Mouse (Mus musculus) spleen, embryonic (tissue): Measurements from ENCODE around the gene Atp2a1.

ENCODE experiments used
- CTCF ChIA-PET: fragments of 350-600 bp; sonication (Branson Sonifier 250); formaldehyde crosslinking; loops from one replicate; lab custom pipeline; 2022; lab: Charles Lee

The Atp2a1 gene

DNA sequence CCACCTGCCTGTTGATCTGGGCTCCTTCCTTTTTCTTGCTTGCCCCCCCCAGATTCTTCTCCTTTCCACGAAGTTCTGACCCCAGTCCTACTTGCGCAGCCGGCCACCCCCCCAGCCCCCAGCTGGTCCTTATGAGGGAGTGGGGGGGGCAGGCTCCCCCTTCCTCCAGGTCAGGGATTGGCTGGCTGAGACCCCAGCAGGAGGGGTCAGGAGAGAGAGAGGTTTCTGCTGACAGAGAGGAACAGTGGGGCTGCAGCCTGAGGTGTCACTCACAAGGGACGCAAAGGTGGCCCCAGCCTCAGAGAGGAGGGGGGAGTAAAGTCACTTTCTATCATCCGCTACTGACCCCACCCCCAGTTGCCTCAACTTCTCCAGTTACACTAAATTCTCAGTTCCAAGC, at the start of gene Atp2a1:
Gene Atp2a1, minus strand, starts transcription at position 105 of the 400 bp plus-strand sequence.
- CTCF ChIA-PET: interaction anchor here (0.7 kb wide), 1 partner anchor 25 kb away, joined by 3 read pairs; no protein-coding TSS in a partner anchor

DNA sequence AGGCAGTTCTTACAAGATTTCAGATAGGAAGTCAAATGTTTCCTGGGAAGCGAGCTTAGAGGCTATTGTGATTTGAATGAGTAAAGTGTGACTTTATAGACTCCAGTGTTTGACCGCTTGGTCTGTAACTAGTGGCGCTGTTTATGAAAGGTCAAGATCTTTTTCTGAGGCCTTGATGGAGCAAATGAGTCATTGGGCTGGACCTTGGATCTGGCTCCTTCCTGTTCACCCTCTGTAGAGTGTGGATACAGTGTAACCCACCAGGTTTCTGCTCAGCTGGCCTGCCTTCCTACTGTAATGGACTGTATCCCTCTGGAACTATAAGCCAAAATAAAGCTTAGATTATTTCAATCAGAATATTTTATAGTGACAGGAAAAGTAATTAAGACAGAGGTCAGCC, 48.4 kb upstream of the Atp2a1 start:
- CTCF ChIA-PET: no interaction called here

DNA sequence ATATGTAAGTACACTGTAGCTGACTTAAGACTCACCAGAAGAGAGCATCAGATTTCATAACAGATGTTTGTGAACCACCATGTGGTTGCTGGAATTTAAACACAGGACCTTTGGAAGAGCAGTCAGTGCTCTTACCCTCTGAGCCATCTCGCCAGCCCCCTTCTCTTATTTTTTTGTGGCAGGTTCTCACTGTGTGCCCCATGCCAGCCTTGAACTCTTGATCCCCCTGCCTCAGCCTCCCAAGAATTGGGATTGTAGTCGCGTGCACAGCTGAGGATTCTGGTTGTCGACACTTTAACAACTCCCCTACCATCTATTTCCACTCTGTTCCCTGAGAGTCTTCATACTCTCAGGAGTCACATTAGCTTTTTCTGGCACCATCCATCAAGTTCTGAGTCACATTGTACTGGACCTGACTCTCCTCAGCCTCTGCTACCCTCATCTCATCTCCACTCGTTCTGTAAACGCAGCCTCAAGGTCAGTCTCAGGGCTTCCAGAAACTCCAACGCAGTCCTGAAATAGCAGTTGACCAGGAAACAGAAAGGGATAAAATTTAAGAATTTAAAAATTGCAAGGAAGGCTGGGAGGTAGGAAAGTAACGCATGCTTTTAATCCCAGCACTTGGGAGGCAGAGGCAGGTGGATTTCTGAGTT, 44.3 kb upstream of the Atp2a1 start:
- CTCF ChIA-PET: no interaction called here

DNA sequence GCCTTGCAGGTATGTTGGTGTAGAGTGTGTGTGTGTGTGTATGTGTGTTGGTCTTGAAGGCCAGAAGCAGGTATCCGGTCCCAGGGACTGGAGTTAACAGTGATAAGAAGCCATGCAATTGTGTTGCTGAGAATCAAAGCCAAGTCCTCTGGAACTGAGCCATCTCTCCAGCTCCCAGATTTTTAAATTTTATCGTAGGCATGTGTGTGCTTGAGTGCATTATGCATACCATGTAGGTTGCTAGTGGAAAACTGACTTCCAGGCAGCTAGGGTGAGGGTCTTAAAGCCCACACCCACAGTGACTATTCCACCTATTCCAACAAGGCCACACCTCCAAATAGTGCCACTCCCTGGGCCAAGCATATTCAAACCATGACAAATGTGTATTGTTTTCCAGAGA, 42.0 kb upstream of the Atp2a1 start:
- CTCF ChIA-PET: interaction anchor here (0.7 kb wide), 1 partner anchor 29 kb away, joined by 10 read pairs; the partner anchor contains the start of gene Sh2b1

DNA sequence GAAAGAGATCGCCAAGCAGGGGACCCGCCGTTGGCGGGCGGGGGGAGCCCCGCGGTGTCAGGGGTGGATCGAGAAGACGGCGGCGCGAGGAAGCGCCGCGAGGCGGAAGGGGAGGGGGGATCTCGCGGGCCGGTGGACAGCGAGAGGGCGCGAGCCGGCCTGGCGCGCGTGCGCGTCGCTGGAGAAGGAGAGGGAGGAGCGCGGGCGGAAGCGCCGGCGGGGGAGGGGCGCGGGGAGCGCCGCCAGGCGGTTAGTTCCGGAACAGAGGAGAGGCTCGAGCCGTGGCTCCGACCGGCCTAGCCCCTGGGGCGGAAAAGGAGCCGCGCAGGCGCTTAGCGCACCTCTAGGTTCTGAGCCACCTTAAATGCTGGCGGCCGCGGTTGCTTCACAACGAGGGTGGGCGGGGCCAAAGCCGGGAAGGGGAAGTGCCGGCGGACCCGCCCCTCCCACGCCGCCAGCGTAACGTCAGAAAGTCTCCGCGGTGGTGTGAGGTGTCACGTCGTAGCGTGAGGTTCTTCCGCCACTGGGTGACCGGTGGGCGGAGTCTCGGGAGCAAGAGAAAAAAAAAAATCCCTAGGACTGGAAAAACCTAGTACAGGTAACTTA, 40.5 kb upstream of the Atp2a1 start, which contains the start of gene Atxn2l:
Gene Atxn2l, minus strand, starts transcription at position 165 of the 606 bp plus-strand sequence.
- CTCF ChIA-PET: no interaction called here

DNA sequence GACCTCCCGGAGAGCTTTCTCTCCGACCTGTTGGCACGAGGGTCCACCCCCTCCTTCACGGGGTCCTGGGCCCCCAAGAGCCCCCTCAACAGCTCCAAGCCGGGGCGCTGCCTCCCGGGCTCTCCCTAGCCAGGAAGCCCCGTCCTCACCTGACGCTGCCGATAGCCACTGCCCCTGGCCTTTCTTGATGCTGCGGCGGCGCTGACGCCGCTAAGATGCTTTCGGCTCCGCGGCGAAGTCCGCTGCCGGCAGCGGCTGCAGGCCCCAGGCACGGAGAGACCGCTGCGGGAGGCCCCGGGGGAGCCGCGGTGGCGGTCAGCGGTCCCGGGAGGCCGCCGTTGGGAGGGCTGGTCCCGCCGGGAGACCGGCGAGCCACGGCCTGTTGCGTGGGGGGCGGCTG, 39.8 kb upstream of the Atp2a1 start:
- CTCF ChIA-PET: no interaction called here

DNA sequence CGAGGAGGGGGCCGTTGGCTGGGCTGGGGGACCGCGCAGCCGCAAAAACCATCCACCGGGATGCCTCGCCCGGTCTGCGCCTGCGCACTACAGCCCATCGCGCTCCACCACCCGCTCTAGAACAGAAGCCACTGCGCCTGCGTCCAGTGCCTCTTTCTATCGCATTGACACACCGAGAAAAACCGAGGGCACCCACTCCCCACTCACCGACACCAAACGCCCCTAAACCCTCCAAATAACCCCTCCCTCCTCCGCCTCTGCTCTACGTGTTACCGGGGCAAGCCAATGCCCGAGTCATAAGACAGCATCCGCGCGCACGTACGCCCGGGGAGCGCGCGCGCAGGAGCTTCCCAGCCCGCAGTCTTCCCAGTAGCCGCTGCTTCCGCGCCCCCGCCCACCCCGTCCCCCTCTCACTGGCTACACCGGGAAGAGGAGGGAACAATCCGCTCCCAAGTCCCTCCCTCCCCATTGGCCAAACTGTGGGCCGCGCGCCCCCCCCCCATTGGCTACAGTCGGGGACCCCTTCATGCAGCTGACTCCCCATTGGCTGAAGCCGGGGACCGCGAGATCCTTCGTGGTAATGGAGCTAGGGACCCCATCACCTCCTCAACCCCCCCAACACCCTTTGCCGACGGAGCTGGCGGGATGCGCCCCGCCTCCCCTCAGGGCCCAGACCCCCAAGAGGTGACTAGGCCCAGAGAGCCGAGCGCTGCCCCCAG, 39.3 kb upstream of the Atp2a1 start:
- CTCF ChIA-PET: interaction anchor here (0.7 kb wide), 1 partner anchor 106 kb away, joined by 3 read pairs; no protein-coding TSS in a partner anchor

DNA sequence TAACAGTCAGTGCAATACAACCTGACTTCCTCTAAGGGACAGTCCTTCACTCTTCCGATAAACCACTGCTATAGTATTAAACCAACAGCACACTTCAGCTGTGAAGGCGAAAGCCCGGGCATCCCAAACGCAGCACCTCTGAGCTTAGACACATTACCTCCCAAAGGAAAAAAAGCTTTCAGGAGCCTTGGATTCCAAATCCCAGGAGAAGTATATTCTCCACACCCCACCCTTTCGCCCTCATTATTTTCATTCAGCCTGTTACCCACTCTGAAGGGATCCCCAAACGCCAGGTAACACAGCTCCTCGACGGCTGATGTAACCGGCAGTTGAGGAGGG, 38.7 kb upstream of the Atp2a1 start:
- CTCF ChIA-PET: interaction anchor here (0.7 kb wide), 1 partner anchor 107 kb away, joined by 3 read pairs; no protein-coding TSS in a partner anchor

DNA sequence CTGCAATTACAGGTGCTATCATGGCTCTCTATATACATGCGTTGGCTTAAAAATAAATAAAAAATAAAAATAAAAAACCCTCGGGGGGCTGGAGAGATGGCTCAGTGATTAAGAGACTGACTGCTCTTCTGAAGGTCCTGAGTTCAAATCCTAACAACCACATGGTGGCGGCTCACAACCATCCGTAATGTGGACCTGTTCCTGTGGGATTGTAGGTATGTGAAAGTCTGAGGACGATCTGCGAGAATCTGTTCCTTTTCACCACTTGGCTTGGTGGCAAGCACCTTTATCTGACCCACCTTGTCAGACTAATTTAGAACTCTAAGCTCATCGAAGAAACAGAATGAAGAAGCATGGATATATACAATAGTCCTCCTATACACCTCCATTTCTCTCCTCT, 36.5 kb upstream of the Atp2a1 start:
- CTCF ChIA-PET: no interaction called here

DNA sequence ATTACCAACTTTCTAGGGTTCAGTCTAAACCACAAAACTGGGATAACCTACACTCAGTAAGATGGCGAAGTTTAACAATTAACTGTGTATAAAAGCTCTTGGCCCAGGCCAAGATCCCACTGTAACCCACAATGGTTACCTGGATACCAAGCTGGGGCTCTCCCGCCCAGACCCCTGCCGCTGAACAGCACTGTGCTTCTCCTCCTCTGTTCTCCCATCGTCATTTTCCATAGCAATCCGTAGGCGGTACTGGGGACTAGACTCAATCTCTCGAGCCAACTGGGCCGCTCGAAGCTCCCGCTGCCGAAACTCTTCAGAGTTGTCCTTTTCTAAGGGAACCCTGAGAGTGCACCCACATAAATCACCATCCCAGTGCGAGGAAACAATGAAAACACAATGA, 35.1 kb upstream of the Atp2a1 start:
- CTCF ChIA-PET: no interaction called here

DNA sequence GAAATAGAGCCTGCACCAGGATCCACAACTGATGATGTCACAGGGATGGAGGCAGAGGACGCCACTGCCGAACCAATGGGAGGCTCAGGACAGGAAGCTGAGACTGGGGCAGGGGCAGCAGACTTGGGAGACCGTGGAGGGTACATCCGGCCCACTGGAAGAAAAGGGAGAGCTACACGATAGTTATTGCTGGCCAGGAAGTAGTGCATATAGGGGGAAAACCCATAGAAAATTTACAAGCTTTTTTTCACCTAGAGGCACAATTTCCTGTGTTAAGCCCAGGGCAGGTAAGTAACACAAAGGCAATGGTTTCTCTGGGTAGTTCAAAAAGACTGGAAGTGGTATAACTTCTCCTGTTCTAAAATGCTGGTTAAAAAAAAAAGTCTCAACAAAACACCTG, 33.6 kb upstream of the Atp2a1 start:
- CTCF ChIA-PET: interaction anchor here (0.7 kb wide), 1 partner anchor 715 kb away, joined by 3 read pairs; no protein-coding TSS in a partner anchor

DNA sequence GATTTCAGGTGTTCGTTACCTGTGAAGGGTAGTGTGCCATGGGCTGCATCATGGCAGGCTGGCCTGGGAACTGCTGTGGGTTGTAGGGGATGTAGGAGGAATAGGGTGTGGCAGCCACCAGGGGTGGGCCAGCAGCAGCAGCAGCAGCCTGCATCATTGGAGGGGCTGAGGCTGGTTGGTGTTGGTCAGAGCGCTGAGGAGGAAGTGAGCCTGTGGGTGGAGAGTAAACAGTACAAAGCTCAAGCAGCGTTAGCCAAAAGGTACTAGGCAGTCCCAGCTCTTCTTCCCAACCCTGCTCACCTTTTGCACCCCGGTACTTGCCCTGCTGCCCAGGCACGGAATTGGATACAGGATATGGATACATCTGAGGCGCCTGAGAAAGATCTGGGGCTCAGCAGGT, 31.2 kb upstream of the Atp2a1 start:
- CTCF ChIA-PET: no interaction called here

DNA sequence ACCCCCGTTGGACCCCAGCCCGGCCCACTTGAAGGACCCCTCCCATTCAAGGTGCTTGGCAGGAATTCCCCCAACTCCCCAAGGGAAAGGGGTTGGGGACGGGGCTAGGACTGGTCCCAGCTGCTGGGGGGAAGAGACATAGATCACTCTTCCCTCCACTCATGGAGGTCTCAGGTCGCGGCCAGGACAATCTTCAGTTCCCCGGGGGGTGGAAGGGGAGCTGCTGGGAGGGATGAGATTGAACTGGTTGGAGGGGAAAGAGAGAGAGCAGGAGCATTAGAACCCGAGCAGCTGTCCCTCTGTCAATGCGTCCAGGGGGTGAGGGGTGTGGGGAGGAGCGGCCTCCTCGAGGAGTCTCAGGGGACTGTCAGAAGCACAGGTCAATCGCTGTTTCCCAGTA, 29.1 kb upstream of the Atp2a1 start:
- CTCF ChIA-PET: no interaction called here

DNA sequence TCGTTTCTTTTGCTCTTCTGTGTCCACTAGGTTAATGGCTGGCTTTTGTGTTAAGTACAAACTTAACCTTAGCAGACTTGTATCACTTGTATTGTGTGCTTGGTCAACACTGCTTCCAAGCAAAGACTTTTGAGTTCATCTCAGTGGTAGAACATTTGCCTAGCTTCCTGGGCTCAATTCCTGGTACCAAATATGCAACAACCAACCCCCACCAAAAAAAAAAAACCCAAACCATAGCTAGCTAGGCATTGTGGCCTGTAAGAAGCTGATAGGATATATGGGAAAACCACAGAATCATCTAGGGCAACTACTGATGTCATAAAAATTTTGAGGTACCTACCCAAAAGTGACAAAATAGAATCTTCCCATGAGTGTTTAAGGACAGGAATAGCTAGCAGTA, 28.1 kb upstream of the Atp2a1 start:
- CTCF ChIA-PET: interaction anchor here (0.7 kb wide), 1 partner anchor 15 kb away, joined by 5 read pairs; no protein-coding TSS in a partner anchor

DNA sequence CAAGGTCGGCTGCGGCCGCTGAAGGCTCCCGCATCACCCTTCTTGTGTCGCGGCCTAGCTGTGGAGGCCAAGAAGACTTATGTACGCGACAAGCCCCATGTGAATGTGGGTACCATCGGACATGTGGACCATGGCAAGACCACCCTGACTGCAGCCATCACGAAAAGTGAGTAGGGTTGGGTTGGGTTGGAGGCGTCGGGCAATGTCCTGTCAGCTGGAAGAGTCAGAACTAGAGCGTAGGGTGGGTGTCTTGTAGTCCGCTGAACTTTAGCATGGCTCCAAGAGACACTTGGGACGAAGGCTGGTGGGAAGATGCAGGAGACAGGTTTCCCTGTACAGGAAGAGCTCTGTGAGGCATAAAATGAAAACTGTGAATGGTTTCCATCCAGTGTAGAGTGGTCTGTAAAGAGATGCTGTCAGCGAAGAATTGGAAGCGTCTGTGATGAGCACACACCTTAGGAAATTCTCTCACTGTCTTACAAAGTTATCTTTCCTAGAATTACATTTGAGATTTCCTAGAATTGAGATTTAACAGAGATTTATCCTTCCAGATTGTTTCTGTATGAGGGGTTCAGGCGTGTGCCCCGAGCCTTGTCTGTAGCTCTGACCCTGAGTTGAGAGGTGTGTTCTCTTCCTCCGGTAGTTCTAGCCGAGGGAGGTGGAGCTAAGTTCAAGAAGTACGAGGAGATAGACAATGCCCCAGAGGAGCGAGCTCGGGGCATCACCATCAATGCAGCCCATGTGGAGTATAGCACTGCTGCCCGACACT, 24.9 kb upstream of the Atp2a1 start:
- CTCF ChIA-PET: interaction anchor here (0.5 to 1.0 kb wide), 2 partner anchors 13 to 24 kb away, joined by 3 to 7 read pairs; partner anchors contain the start of gene Sh2b1

DNA sequence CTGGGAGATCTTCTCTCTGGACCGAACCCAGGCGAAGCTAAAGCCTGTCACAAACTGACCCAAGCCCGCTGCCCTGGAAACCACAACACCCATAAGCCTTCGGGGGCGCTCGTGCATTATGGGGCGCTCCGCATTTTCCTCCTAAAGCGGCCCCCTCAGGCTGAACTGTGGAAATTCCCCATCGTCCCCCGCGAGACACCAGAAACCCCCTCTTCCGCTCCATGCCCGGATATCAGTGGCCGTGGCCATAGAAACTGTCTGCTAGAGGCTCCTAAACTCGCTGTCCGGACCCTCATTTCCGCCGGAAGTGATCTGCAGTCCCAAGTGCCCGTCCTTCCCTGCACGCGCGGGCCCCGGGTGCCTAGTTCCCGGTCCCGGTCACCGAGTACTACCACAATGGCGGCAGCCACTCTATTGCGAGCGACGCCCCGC, 24.2 kb upstream of the Atp2a1 start, which contains the start of gene Tufm:
Gene Tufm, plus strand, starts transcription at position 310 of the 432 bp plus-strand sequence.
- CTCF ChIA-PET: interaction anchor here (1.0 kb wide), 1 partner anchor 12 kb away, joined by 7 read pairs; the partner anchor contains the start of gene Sh2b1

DNA sequence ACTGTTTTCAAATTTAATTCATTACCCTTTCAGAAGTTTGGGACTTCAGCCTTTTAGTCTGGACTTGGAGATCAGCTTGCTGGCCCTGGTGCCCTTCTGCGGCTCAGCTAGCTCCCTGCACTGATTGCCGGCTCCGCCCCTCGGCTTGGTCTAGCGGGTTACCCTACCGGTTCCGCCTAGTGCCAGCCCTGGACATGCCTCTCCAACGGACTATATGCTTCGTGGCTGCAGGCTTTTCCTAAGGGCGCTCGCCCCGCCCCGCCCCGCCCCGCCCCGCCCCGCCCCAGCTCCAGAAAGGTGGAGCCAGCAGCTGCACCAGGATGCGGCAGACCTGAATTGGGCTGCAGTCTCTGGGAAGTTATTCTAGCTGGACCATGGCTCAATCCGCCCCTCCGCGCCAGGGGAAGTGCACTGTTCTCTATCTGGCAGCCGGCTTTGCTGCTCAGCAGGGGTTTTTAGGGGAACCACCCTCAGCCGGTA, 19.5 kb upstream of the Atp2a1 start:
- CTCF ChIA-PET: interaction anchor here (1.0 to 1.5 kb wide), 2 partner anchors 45 to 84 kb away, joined by 4 read pairs; no protein-coding TSS in a partner anchor

DNA sequence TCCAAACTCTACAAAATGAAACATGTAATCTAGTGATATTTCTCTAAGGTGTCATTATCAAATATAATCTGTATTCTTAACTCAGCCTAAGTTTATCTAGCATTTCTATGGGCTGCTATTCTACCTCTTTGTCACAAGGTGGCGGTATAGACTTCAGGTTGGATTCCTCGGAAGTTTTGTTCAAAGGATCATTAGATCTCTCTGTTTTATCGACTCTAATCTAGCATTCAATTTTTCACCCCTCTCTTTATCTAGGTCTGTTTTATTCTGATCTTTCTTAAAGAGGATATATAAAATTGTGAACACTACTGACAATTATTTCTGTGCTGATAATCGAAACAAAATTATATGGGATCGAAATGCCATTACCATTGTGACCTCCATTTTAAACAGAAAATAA, 18.8 kb upstream of the Atp2a1 start:
- CTCF ChIA-PET: interaction anchor here (1.5 kb wide), 1 partner anchor 46 kb away, joined by 4 read pairs; no protein-coding TSS in a partner anchor

DNA sequence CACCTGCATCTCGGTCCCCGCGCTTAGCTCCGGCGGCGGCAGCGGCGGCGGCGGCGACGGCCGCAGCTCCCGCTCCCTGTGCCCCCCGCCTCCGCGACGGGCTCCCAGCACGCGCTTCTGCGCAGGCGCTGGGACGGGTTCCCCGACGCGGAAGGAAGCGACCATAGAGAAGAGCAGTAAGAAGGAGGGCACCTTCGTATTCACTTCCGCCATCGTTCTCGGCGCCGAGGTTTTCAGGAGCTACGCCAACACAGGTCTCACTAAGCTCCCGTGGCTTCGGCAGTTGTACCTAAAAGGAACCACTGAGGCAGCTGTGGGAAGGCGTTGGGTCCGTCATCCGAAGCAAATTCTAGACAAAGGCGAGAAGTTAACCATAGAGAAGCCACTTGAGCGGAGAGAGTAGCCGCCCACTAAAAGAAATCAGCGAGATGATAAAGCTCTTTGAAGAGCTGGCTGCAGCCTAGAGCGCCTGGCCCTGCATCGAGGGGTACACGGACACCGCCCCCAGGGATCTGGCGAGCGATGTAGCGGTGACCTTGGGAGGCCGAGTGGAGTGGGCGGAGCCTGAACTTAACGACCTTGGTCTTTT, 12.2 kb upstream of the Atp2a1 start, which contains the start of gene Sh2b1:
Gene Sh2b1, minus strand, starts transcription at position 432 of the 589 bp plus-strand sequence.
- CTCF ChIA-PET: interaction anchor here (0.6 to 1.5 kb wide), 2 partner anchors 12 to 30 kb away, joined by 7 to 10 read pairs; partner anchors contain the start of gene Tufm

DNA sequence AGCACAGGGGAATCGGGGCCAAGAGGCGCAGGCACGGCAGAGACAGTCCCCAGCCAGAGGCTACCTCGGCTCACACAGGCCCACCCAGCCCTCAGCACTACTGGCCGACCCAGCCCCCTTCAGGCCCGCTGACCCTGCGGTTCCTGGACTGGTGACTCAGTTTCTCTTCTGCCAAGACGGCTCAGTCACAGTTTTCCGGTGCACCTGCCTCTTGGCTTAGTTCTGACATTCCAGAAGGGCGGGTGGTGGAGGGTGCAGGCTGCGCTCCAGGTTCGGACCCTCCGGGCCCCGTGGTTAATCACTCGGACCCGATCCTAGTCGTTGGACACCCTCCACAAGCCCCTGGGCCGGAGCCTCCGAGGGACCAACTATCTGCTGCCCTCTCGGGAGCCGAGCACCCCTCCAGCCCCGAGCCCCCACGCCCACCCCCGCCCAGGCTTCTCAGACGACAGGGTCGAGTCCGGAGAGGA, 11.6 kb upstream of the Atp2a1 start:
- CTCF ChIA-PET: interaction anchor here (1.5 kb wide), 1 partner anchor 13 kb away, joined by 7 read pairs; the partner anchor contains the start of gene Tufm
